Mouse (Mus musculus) stomach, embryonic 14.5 days (tissue): ENCODE data around the gene Chrm4. TPM values are rescaled to one million over a fixed set of nuclear protein-coding genes. Genes with fewer than 3 reads are reported as not detected.

ENCODE experiments used
- ATAC-seq: fragments of 200-750 bp; cut with Nextera tagmentation; 2 replicates; pipeline ENCODE4 v1.8.0; 2017; ENCODE audit warnings: low read depth, moderate TSS enrichment; ENCODE audit not compliant: insufficient number of reproducible peaks, insufficient read depth, low FRiP score
- H3K27ac ChIP-seq: fragments of 300-500 bp; sonication (generic); 2 replicates; pipeline ENCODE4 v1.5.1; 2014; ENCODE audit warnings: mild to moderate bottlenecking, low read length, moderate library complexity, mixed read lengths
- H3K27me3 ChIP-seq: fragments of 300-500 bp; sonication (generic); 2 replicates; pipeline ENCODE4 v1.6.1; 2014; ENCODE audit warnings: low read length, control low read depth, mixed read lengths; ENCODE audit not compliant: control insufficient read depth, insufficient read depth
- H3K36me3 ChIP-seq: fragments of 300-500 bp; sonication (generic); 2 replicates; pipeline ENCODE4 v1.6.1; 2014; ENCODE audit warnings: mild to moderate bottlenecking, control low read depth, low read length, moderate library complexity, mixed read lengths; ENCODE audit not compliant: control insufficient read depth, insufficient read depth
- H3K4me1 ChIP-seq: fragments of 300-500 bp; sonication (generic); 2 replicates; pipeline ENCODE4 v1.6.1; 2014; ENCODE audit warnings: low read length, control low read depth, mixed read lengths; ENCODE audit not compliant: control insufficient read depth, insufficient read depth
- H3K4me2 ChIP-seq: fragments of 300-500 bp; sonication (generic); replicated peaks from 2 replicates; pipeline ENCODE4 v1.6.1; 2014; ENCODE audit warnings: low read depth, low read length, control low read depth
- H3K4me3 ChIP-seq: fragments of 300-500 bp; sonication (generic); 2 replicates; pipeline ENCODE4 v1.5.1; 2014; ENCODE audit warnings: low read depth, low read length, control low read depth
- H3K9ac ChIP-seq: fragments of 300-500 bp; sonication (generic); replicated peaks from 2 replicates; pipeline ENCODE4 v1.6.1; 2014; ENCODE audit warnings: low read depth, mild to moderate bottlenecking, control low read depth, low read length, moderate library complexity, mixed read lengths
- H3K9me3 ChIP-seq: fragments of 300-500 bp; sonication (generic); 2 replicates; pipeline ENCODE4 v1.6.1; 2016; ENCODE audit warnings: low read depth, low read length, control low read depth; ENCODE audit not compliant: control insufficient read depth
- WGBS: fragments of 180-500 bp; shearing (Covaris S2); extraction: QIAGEN DNeasy Blood & Tissue Kit; methylation state at CpG from one replicate; pipeline ENCODE4 v1.1.7; 2014; 5-methylcytosine and 5-hydroxymethylcytosine counted together
- polyA plus RNA-seq: library from polyadenylated mRNA; unstranded; fragments of >200 nt; fragmentation: Nextera tagmentation; extraction: Ambion mirVana; gene quantifications from 2 replicates; pipeline ENCODE4 v1.2.1, GENCODE M21; 2014

Chrm4 gene
- polyA plus RNA-seq, 1 experiment from 2014 or later: not detected

GRCm38 (mm10) chr2:91925442-91925841 lies 1.6 kb upstream of the Chrm4 start:
- peaks cover 22% of the 10 kb centered on the region for H3K4me1 ChIP-seq
- WGBS: 74% methylated on average over 15 of the region's 15 CpGs
- no peak overlapping the region for H3K4me2 ChIP-seq
- H3K9me3 ChIP-seq: no peaks in the 10 kb centered on the region
- H3K4me3 ChIP-seq: no peak overlapping the region
- peaks cover 13% of the 10 kb centered on the region for H3K27me3 ChIP-seq
- H3K27ac ChIP-seq: no peak overlapping the region
- ATAC-seq: no peak
- no peak overlapping the region for H3K9ac ChIP-seq
- no peaks in the 10 kb centered on the region for H3K36me3 ChIP-seq

GRCm38 (mm10) chr2:91927826-91928533 lies 931 bp downstream of the Chrm4 start:
- H3K27me3 ChIP-seq: 0 out of 2 replicates have a peak, but pooled peaks cover 4% of the 10 kb centered on the region
- WGBS: 42% methylated on average over 34 of the region's 34 CpGs
- no peaks in the 10 kb centered on the region for H3K9me3 ChIP-seq
- no peak for ATAC-seq
- H3K36me3 ChIP-seq: peaks cover 3% of the 10 kb centered on the region
- peaks cover 20% of the 10 kb centered on the region for H3K4me1 ChIP-seq
- H3K4me2 ChIP-seq: no peak overlapping the region
- no peak overlapping the region for H3K9ac ChIP-seq
- no peak overlapping the region for H3K4me3 ChIP-seq
- H3K27ac ChIP-seq: no peak overlapping the region

- no peak for ATAC-seq
- H3K4me2 ChIP-seq: no peak overlapping the region
- H3K36me3 ChIP-seq: peaks cover 6% of the 10 kb centered on the region
- no peak overlapping the region for H3K27ac ChIP-seq
- peaks cover 26% of the 10 kb centered on the region for H3K4me1 ChIP-seq
- 62% methylated on average over 23 of the region's 23 CpGs for WGBS
- H3K9ac ChIP-seq: no peak overlapping the region
- no peak overlapping the region for H3K4me3 ChIP-seq
- no peaks in the 10 kb centered on the region for H3K9me3 ChIP-seq
- H3K27me3 ChIP-seq: 0 out of 2 replicates have a peak, but pooled peaks cover 1% of the 10 kb centered on the region
These were observed 1.7 kb downstream of the Chrm4 start for GRCm38 (mm10) chr2:91928534-91929350.

GRCm38 (mm10) chr2:91929455-91929854 lies 2.4 kb downstream of the Chrm4 start:
- H3K27ac ChIP-seq: no peak overlapping the region
- H3K36me3 ChIP-seq: peaks cover 6% of the 10 kb centered on the region
- H3K27me3 ChIP-seq: no peaks in the 10 kb centered on the region
- H3K4me3 ChIP-seq: 0 out of 2 replicates have a peak overlapping the region, but pooled peaks have one; percentile 80
- no peak overlapping the region for H3K9ac ChIP-seq
- ATAC-seq: no peak
- peaks cover 26% of the 10 kb centered on the region for H3K4me1 ChIP-seq
- peak overlapping the region; percentile 93; the same call in 1 of the 2 replicates for H3K4me2 ChIP-seq
- H3K9me3 ChIP-seq: no peaks in the 10 kb centered on the region
- 45% methylated on average over 3 of the region's 3 CpGs for WGBS

GRCm38 (mm10) chr2:91929936-91930335 lies 2.9 kb downstream of the Chrm4 start:
- Histone ChIP-seq H3K4me3 (peak overlapping the region; percentile 80), H3K9me3 (no peaks in the 10 kb centered on the region), H3K27ac (no peak overlapping the region), H3K9ac (peak overlapping the region; percentile 87; the same call in 1 of the 2 replicates), H3K36me3 (peaks cover 10% of the 10 kb centered on the region), H3K27me3 (no peaks in the 10 kb centered on the region), H3K4me1 (peaks cover 26% of the 10 kb centered on the region), H3K4me2 (peak overlapping the region; percentile 93)
- 5% methylated on average over 12 of the region's 12 CpGs for WGBS
- no peak for ATAC-seq

- no peak for ATAC-seq
- Histone ChIP-seq H3K4me1 (peaks cover 26% of the 10 kb centered on the region), H3K27me3 (no peaks in the 10 kb centered on the region), H3K4me3 (peak overlapping the region; percentile 80), H3K9ac (peak overlapping the region; percentile 87), H3K9me3 (no peaks in the 10 kb centered on the region), H3K36me3 (peaks cover 17% of the 10 kb centered on the region), H3K27ac (peak overlapping the region; percentile 98), H3K4me2 (peak overlapping the region; percentile 93)
- WGBS: 7% methylated on average over 23 of the region's 23 CpGs
These were observed 3.8 kb downstream of the Chrm4 start for GRCm38 (mm10) chr2:91930761-91931291.

GRCm38 (mm10) chr2:91931328-91932159 lies 4.5 kb downstream of the Chrm4 start:
- no peaks in the 10 kb centered on the region for H3K27me3 ChIP-seq
- peak overlapping the region; percentile 93 for H3K4me2 ChIP-seq
- H3K4me3 ChIP-seq: peak overlapping the region; percentile 80
- peaks cover 26% of the 10 kb centered on the region for H3K4me1 ChIP-seq
- H3K9me3 ChIP-seq: no peaks in the 10 kb centered on the region
- under 1% methylated on average over 45 of the region's 50 CpGs for WGBS
- H3K9ac ChIP-seq: peak overlapping the region; percentile 87
- H3K27ac ChIP-seq: peak overlapping the region; percentile 98
- peak; percentile 74 for ATAC-seq
- peaks cover 24% of the 10 kb centered on the region for H3K36me3 ChIP-seq
